Mouse (Mus musculus) kidney, postnatal 0 days (tissue): ENCODE measurements around the gene Pdzd3. TPM values are rescaled to one million over a fixed set of nuclear protein-coding genes. Genes with fewer than 3 reads are reported as not detected.
A peak's percentile ranks its signal among the peaks of the same experiment; 100 is the strongest.
"Not testable (repeated sequence)": the region's sequence is repeated elsewhere in the genome, so short reads cannot be mapped to it uniquely, and the experiment has no call there.

Experiments
- ATAC-seq: fragments of 200-750 bp; cut with Nextera tagmentation; replicated peaks from 2 replicates; pipeline ENCODE4 v1.8.0; 2017; ENCODE audit warnings: low read depth, moderate number of reproducible peaks, moderate TSS enrichment, moderate library complexity; ENCODE audit not compliant: low FRiP score
- DNase-seq: peaks from one replicate; pipeline ENCODE4 v3.0.0-alpha.2; 2016; ENCODE audit warnings: low spot score
- H3K27ac ChIP-seq: fragments of 300-500 bp; sonication (generic); 2 replicates; pipeline ENCODE4 v1.5.1; 2014; ENCODE audit warnings: mild to moderate bottlenecking
- H3K27me3 ChIP-seq: fragments of 300-500 bp; sonication (generic); 2 replicates; pipeline ENCODE4 v1.6.1; 2014; ENCODE audit warnings: low read length, mixed read lengths; ENCODE audit not compliant: insufficient read depth
- H3K36me3 ChIP-seq: fragments of 300-500 bp; sonication (generic); 2 replicates; pipeline ENCODE4 v1.6.1; 2014; ENCODE audit warnings: low read length, mixed read lengths; ENCODE audit not compliant: insufficient read depth
- H3K4me1 ChIP-seq: fragments of 300-500 bp; sonication (generic); replicated peaks from 2 replicates; pipeline ENCODE4 v1.6.1; 2014; ENCODE audit warnings: antibody characterized with exemption, low read length, mixed read lengths; ENCODE audit not compliant: insufficient read depth
- H3K4me2 ChIP-seq: fragments of 300-500 bp; sonication (generic); 2 replicates; pipeline ENCODE4 v1.6.1; 2014; ENCODE audit warnings: mild to moderate bottlenecking, low read length, moderate library complexity, mixed read lengths
- H3K4me3 ChIP-seq: fragments of 300-500 bp; sonication (generic); replicated peaks from 2 replicates; pipeline ENCODE4 v1.5.1; 2014; ENCODE audit warnings: low read depth, low read length
- H3K9ac ChIP-seq: fragments of 300-500 bp; sonication (generic); 2 replicates; pipeline ENCODE4 v1.6.1; 2014; ENCODE audit warnings: low read depth, low read length
- H3K9me3 ChIP-seq: fragments of 300-500 bp; sonication (generic); replicated peaks from 2 replicates; pipeline ENCODE4 v1.6.1; 2016; ENCODE audit warnings: low read length, inconsistent platforms, mixed read lengths
- CTCF ChIP-seq: IDR thresholded peaks from 2 replicates; pipeline ENCODE4 v1.5.1; 2016; ENCODE audit warnings: antibody characterized with exemption, low read depth, mild to moderate bottlenecking, moderate library complexity
- WGBS: fragments of 180-500 bp; shearing (Covaris S2); extraction: QIAGEN DNeasy Blood & Tissue Kit; methylation state at CpG from one replicate; pipeline ENCODE4 v1.1.7; 2014; 5-methylcytosine and 5-hydroxymethylcytosine counted together
- polyA plus RNA-seq: library from polyadenylated mRNA; unstranded; fragments of >200 nt; fragmentation: Nextera tagmentation; extraction: Ambion mirVana; gene quantifications from 2 replicates; pipeline ENCODE4 v1.2.1, GENCODE M21; 2015

Pdzd3 gene
- 16.0 and 16.7 TPM in 2 replicates for polyA plus RNA-seq

GRCm38 (mm10) chr9:44251314-44251713 lies at the start of gene Pdzd3:
Gene Pdzd3 (minus strand): TSS chr9:44251471.
- no peak for TF ChIP-seq CTCF
- Histone ChIP-seq H3K27me3 (no peaks in the 10 kb centered on the region), H3K36me3 (no peaks in the 10 kb centered on the region), H3K27ac (0 out of 2 replicates have a peak within 1 kb of the TSS, but pooled peaks have one; percentile 36), H3K4me2 (peak within 1 kb of the TSS; percentile 26), H3K9me3 (no peaks in the 10 kb centered on the region), H3K9ac (no peak within 1 kb of the TSS), H3K4me1 (peaks cover 12% of the 10 kb centered on the region), H3K4me3 (no peak within 1 kb of the TSS; the same call in 1 of the 2 replicates)
- DNase-seq = peak; percentile 27
- ATAC-seq = peak; percentile 67
- 56% methylated on average over 10 of the region's 10 CpGs for whole genome bisulfite sequencing

GRCm38 (mm10) chr9:44300001-44300400 lies 48.7 kb upstream of the Pdzd3 start:
- H3K27me3 ChIP-seq, H3K9me3 ChIP-seq, H3K4me2 ChIP-seq, H3K4me3 ChIP-seq, H3K27ac ChIP-seq, ATAC-seq, H3K9ac ChIP-seq, H3K4me1 ChIP-seq, DNase-seq: not testable (repeated sequence)
- peaks cover 62% of the 10 kb centered on the region for H3K36me3 ChIP-seq
- WGBS = 97% methylated on average over 3 of the region's 3 CpGs

- DNase-seq (peak; percentile 63), ATAC-seq (no peak)
- TF ChIP-seq CTCF = peak; percentile 80
- peaks cover 24% of the 10 kb centered on the region for H3K36me3 ChIP-seq
- peaks cover 4% of the 10 kb centered on the region; the same call in 1 of the 2 replicates for H3K4me1 ChIP-seq
- H3K4me2 ChIP-seq = no peak overlapping the region
- H3K9ac ChIP-seq = no peak overlapping the region
- H3K27ac ChIP-seq = no peak overlapping the region
- WGBS = 70% methylated on average over 3 of the region's 3 CpGs
- H3K27me3 ChIP-seq = no peaks in the 10 kb centered on the region
- H3K9me3 ChIP-seq = no peaks in the 10 kb centered on the region
- H3K4me3 ChIP-seq = no peak overlapping the region
Measured at GRCm38 (mm10) chr9:44292490-44292889, 41.2 kb upstream of the Pdzd3 start.

DNA sequence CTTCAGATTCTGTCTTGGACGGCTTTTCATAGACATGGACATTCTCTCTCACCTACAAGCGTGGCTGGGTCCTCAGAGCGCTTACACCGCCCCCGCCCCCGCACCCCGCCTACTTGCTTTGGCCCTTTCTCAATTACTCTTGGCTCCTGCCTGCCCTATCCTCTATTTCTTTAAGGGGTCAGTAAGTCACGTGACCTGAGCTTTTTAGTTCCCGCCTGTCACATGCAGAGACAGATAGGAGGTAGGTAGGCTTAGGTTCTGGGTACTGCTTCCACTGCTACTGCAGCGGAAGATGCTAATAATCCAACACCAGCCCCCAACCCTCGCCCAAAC lies 37.7 kb upstream of the Pdzd3 start:
- H3K27me3 ChIP-seq = no peaks in the 10 kb centered on the region
- peak overlapping the region; percentile 95 for H3K4me2 ChIP-seq
- H3K9ac ChIP-seq = no peak overlapping the region
- peaks cover 7% of the 10 kb centered on the region; the same call in 1 of the 2 replicates for H3K36me3 ChIP-seq
- H3K9me3 ChIP-seq = no peaks in the 10 kb centered on the region
- H3K4me1 ChIP-seq = peaks cover 4% of the 10 kb centered on the region; the same call in 1 of the 2 replicates
- TF ChIP-seq CTCF = no peak
- DNase-seq (peak; percentile 38), ATAC-seq (no peak)
- WGBS = 11% methylated on average over 11 of the region's 11 CpGs
- no peak overlapping the region for H3K4me3 ChIP-seq
- no peak overlapping the region for H3K27ac ChIP-seq

- peak; percentile 56 for DNase-seq
Measured at GRCm38 (mm10) chr9:44288076-44288958, 37.0 kb upstream of the Pdzd3 start, which contains the start of gene Abcg4. Gene Abcg4 (minus strand): TSS chr9:44288615.

GRCm38 (mm10) chr9:44287401-44288075 lies 36.3 kb upstream of the Pdzd3 start:
- no peaks in the 10 kb centered on the region for H3K27me3 ChIP-seq
- peaks cover 4% of the 10 kb centered on the region; the same call in 1 of the 2 replicates for H3K4me1 ChIP-seq
- WGBS = 1% methylated on average over 42 of the region's 47 CpGs
- peak overlapping the region; percentile 61 for H3K9ac ChIP-seq
- DNase-seq (no peak), ATAC-seq (peak; percentile 8; the same call in 1 of the 2 replicates)
- no peaks in the 10 kb centered on the region for H3K9me3 ChIP-seq
- H3K36me3 ChIP-seq = no peaks in the 10 kb centered on the region
- TF ChIP-seq CTCF = no peak
- H3K4me2 ChIP-seq = peak overlapping the region; percentile 95
- no peak overlapping the region for H3K27ac ChIP-seq
- H3K4me3 ChIP-seq = peak overlapping the region; percentile 57

More at GRCm38 (mm10) chr9:44288076-44288958, 37.0 kb upstream of the Pdzd3 start, which contains the start of gene Abcg4:
- Histone ChIP-seq H3K4me1 (peaks cover 4% of the 10 kb centered on the region; the same call in 1 of the 2 replicates), H3K9me3 (no peaks in the 10 kb centered on the region), H3K4me2 (peak within 1 kb of the TSS; percentile 95), H3K9ac (peak within 1 kb of the TSS; percentile 61), H3K4me3 (peak within 1 kb of the TSS; percentile 57), H3K27me3 (no peaks in the 10 kb centered on the region), H3K36me3 (peaks cover 4% of the 10 kb centered on the region; the same call in 1 of the 2 replicates), H3K27ac (no peak within 1 kb of the TSS)
- no peak for TF ChIP-seq CTCF
- peak; percentile 50; the same call in 1 of the 2 replicates for ATAC-seq
- WGBS = 1% methylated on average over 38 of the region's 38 CpGs
